Mouse (Mus musculus): Measurements from ENCODE around the gene Tmem212.

The Tmem212 gene

GRCm38 (mm10) chr3:27899012-27899726 is 3.0 kb upstream of the Tmem212 start:
- DNase-seq (ENCODE audit: low spot score in 2 of 2), result no peak

- DNase-seq (ENCODE audit: low spot score in 2 of 2), result no peak
These were observed 2.0 kb upstream of the Tmem212 start for GRCm38 (mm10) chr3:27898178-27898577.

- DNase-seq (ENCODE audit: low spot score in 2 of 2), result no peak
These were observed 9.6 kb downstream of the Tmem212 start for GRCm38 (mm10) chr3:27886578-27886977.

GRCm38 (mm10) chr3:27885585-27885984 is 10.6 kb downstream of the Tmem212 start:
- DNase-seq (ENCODE audit: low spot score in 2 of 2), result no peak

- no peak for DNase-seq (ENCODE audit: low spot score in 2 of 2)
These were observed 14.0 kb downstream of the Tmem212 start for GRCm38 (mm10) chr3:27881897-27882835.

- no peak for DNase-seq (ENCODE audit: low spot score in 2 of 2)
These were observed 17.1 kb downstream of the Tmem212 start for GRCm38 (mm10) chr3:27878854-27879610.

- no peak for DNase-seq (ENCODE audit: low spot score in 2 of 2)
These were observed 22.7 kb downstream of the Tmem212 start for GRCm38 (mm10) chr3:27873268-27874073.

- no peak for DNase-seq (ENCODE audit: low spot score in 2 of 2)
These were observed 23.7 kb downstream of the Tmem212 start for GRCm38 (mm10) chr3:27872429-27872828.

GRCm38 (mm10) chr3:27871891-27872290 is 24.3 kb downstream of the Tmem212 start:
- no peak for DNase-seq (ENCODE audit: low spot score in 2 of 2)

GRCm38 (mm10) chr3:27871371-27871770 is 24.8 kb downstream of the Tmem212 start:
- no peak for DNase-seq (ENCODE audit: low spot score in 2 of 2)

- DNase-seq (ENCODE audit: low spot score in 2 of 2), result no peak
These were observed 27.5 kb downstream of the Tmem212 start for GRCm38 (mm10) chr3:27868681-27869080.

GRCm38 (mm10) chr3:27867731-27868130 is 28.4 kb downstream of the Tmem212 start:
- DNase-seq (ENCODE audit: low spot score in 2 of 2), result no peak

GRCm38 (mm10) chr3:27862821-27863740 is 33.1 kb downstream of the Tmem212 start:
- DNase-seq (ENCODE audit: low spot score in 2 of 2), result no peak

GRCm38 (mm10) chr3:27861601-27862000 is 34.6 kb downstream of the Tmem212 start:
- DNase-seq (ENCODE audit: low spot score in 2 of 2), result no peak

GRCm38 (mm10) chr3:27861086-27861485 is 35.1 kb downstream of the Tmem212 start:
- no peak for DNase-seq (ENCODE audit: low spot score in 2 of 2)

GRCm38 (mm10) chr3:27859161-27859561 is 37.0 kb downstream of the Tmem212 start:
- DNase-seq (ENCODE audit: low spot score in 2 of 2), result no peak

GRCm38 (mm10) chr3:27858441-27859115 is 37.6 kb downstream of the Tmem212 start:
- DNase-seq (ENCODE audit: low spot score in 2 of 2), result no peak

GRCm38 (mm10) chr3:27856288-27856687 is 39.9 kb downstream of the Tmem212 start:
- no peak for DNase-seq (ENCODE audit: low spot score in 2 of 2)

- DNase-seq (ENCODE audit: low spot score in 2 of 2), result no peak
These were observed 41.6 kb downstream of the Tmem212 start for GRCm38 (mm10) chr3:27854431-27855180.

Data from spleen, postnatal 4 days (tissue).